Mouse (Mus musculus) forebrain, embryonic 15.5 days (tissue): ENCODE data around the gene Mon2. TPM values are rescaled to one million over a fixed set of nuclear protein-coding genes. Genes with fewer than 3 reads are reported as not detected.
A peak's percentile ranks its signal among the peaks of the same experiment; 100 is the strongest.

Experiments
- ATAC-seq: fragments of 200-750 bp; cut with Nextera tagmentation; replicated peaks from 2 replicates; pipeline ENCODE4 v1.8.0; 2017; ENCODE audit warnings: mild to moderate bottlenecking, moderate TSS enrichment, moderate library complexity
- H3K27ac ChIP-seq: fragments of 300-500 bp; sonication (generic); replicated peaks from 2 replicates; pipeline ENCODE4 v1.5.1; 2015; ENCODE audit warnings: mild to moderate bottlenecking, inconsistent platforms
- H3K27me3 ChIP-seq: fragments of 300-500 bp; sonication (generic); 2 replicates; pipeline ENCODE4 v1.6.1; 2015; ENCODE audit warnings: inconsistent platforms
- H3K36me3 ChIP-seq: fragments of 300-500 bp; sonication (generic); 2 replicates; pipeline ENCODE4 v1.6.1; 2015; ENCODE audit warnings: mild to moderate bottlenecking, inconsistent platforms
- H3K4me1 ChIP-seq: fragments of 300-500 bp; sonication (generic); 2 replicates; pipeline ENCODE4 v1.6.1; 2015; ENCODE audit warnings: inconsistent platforms
- H3K4me2 ChIP-seq: fragments of 300-500 bp; sonication (generic); replicated peaks from 2 replicates; pipeline ENCODE4 v1.6.1; 2015; ENCODE audit warnings: mild to moderate bottlenecking, inconsistent platforms
- H3K4me3 ChIP-seq: fragments of 300-500 bp; sonication (generic); 2 replicates; pipeline ENCODE4 v1.5.1; 2015; ENCODE audit warnings: mild to moderate bottlenecking, inconsistent platforms
- H3K9ac ChIP-seq: fragments of 300-500 bp; sonication (generic); replicated peaks from 2 replicates; pipeline ENCODE4 v1.6.1; 2015; ENCODE audit warnings: mild to moderate bottlenecking, inconsistent platforms
- H3K9me3 ChIP-seq: fragments of 300-500 bp; sonication (generic); 2 replicates; pipeline ENCODE4 v1.6.1; 2016; ENCODE audit warnings: inconsistent platforms
- WGBS: fragments of 180-500 bp; shearing (Covaris S2); methylation state at CpG from one replicate; pipeline ENCODE4 v1.1.7; 2015; ENCODE audit warnings: mixed read lengths; 5-methylcytosine and 5-hydroxymethylcytosine counted together
- polyA plus RNA-seq: library from polyadenylated mRNA; unstranded; fragments of >200 nt; fragmentation: Nextera tagmentation; extraction: Ambion mirVana; gene quantifications from 2 replicates; pipeline ENCODE4 v1.2.1, GENCODE M21; 2015

The Mon2 gene
- polyA plus RNA-seq, 1 experiment from 2014 or later, result 27.8 TPM

GRCm38 (mm10) chr10:123005237-123006185, 70.8 kb downstream of the Mon2 start:
- no peak overlapping the region for H3K27ac ChIP-seq
- no peak overlapping the region for H3K4me2 ChIP-seq
- 93% methylated on average over 20 of the region's 20 CpGs for WGBS
- peaks cover 38% of the 10 kb centered on the region for H3K36me3 ChIP-seq
- no peaks in the 10 kb centered on the region for H3K4me1 ChIP-seq
- H3K27me3 ChIP-seq, result no peaks in the 10 kb centered on the region
- no peaks in the 10 kb centered on the region for H3K9me3 ChIP-seq
- no peak overlapping the region for H3K4me3 ChIP-seq
- H3K9ac ChIP-seq, result no peak overlapping the region
- peak; percentile 71; the same call in 1 of the 2 replicates for ATAC-seq

GRCm38 (mm10) chr10:123004475-123005236, 71.6 kb downstream of the Mon2 start:
- H3K36me3 ChIP-seq, result peaks cover 37% of the 10 kb centered on the region
- 0 out of 2 replicates have a peak, but pooled peaks have one; percentile 48 for ATAC-seq

DNA sequence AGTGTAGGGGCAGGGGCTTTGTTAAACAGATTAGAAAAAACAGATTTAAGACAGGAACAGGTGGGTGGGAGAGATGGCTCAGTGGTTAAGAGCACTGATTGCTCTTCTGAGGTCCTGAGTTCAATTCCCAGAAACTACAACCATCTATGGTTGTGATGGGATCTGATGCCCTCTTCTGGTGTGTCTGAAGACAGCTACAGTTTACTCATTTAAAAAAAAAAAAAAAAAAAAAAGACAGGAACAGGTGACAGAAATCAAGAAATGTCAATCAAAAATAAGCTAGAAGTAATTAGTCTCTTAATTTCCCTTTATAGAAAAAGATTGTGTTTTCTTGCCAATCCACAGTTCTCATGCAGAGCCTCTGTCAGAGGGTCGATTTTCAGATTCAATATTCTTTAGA, 74.3 kb downstream of the Mon2 start:
- Histone ChIP-seq H3K4me1 (no peaks in the 10 kb centered on the region), H3K27me3 (no peaks in the 10 kb centered on the region), H3K36me3 (peaks cover 43% of the 10 kb centered on the region), H3K9me3 (no peaks in the 10 kb centered on the region), H3K4me2 (no peak overlapping the region), H3K4me3 (no peak overlapping the region), H3K9ac (no peak overlapping the region), H3K27ac (no peak overlapping the region)
- ATAC-seq, result no peak
- 89% methylated on average over 1 of the region's 1 CpGs for WGBS

More at GRCm38 (mm10) chr10:123004475-123005236, 71.6 kb downstream of the Mon2 start:
- Histone ChIP-seq H3K27ac (no peak overlapping the region), H3K27me3 (no peaks in the 10 kb centered on the region), H3K9ac (no peak overlapping the region), H3K4me3 (no peak overlapping the region), H3K4me2 (no peak overlapping the region), H3K4me1 (no peaks in the 10 kb centered on the region), H3K9me3 (no peaks in the 10 kb centered on the region)
- 82% methylated on average over 15 of the region's 15 CpGs for WGBS

DNA sequence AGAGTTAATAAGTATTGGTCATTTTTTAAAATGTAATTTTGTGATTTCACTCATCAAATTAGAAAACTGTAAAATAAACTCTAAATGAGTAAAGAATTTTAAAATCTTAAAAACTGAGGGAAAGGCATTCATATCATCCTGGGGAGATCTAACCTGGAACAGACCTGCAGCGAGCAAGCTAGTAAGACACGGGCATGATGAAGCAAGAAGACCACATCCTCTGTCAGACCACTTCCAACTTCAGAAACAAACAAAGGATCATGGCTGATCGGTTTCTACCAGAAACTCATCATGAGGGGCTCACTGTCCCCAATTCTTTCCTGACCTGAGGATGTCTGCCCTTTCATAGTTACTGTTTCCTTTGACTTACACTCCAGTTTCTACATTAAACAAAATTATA, 74.9 kb downstream of the Mon2 start:
- Histone ChIP-seq H3K9me3 (no peaks in the 10 kb centered on the region), H3K4me2 (no peak overlapping the region), H3K4me3 (no peak overlapping the region), H3K4me1 (no peaks in the 10 kb centered on the region), H3K27me3 (no peaks in the 10 kb centered on the region), H3K36me3 (peaks cover 44% of the 10 kb centered on the region), H3K9ac (no peak overlapping the region), H3K27ac (no peak overlapping the region)
- WGBS, result 95% methylated on average over 3 of the region's 3 CpGs
- ATAC-seq, result no peak

GRCm38 (mm10) chr10:122999356-122999755, 76.9 kb downstream of the Mon2 start:
- Histone ChIP-seq H3K9me3 (no peaks in the 10 kb centered on the region), H3K36me3 (peaks cover 61% of the 10 kb centered on the region), H3K27me3 (no peaks in the 10 kb centered on the region), H3K27ac (no peak overlapping the region), H3K4me1 (no peaks in the 10 kb centered on the region), H3K4me2 (no peak overlapping the region), H3K9ac (no peak overlapping the region), H3K4me3 (no peak overlapping the region)
- no peak for ATAC-seq
- 75% methylated on average over 6 of the region's 6 CpGs for WGBS

DNA sequence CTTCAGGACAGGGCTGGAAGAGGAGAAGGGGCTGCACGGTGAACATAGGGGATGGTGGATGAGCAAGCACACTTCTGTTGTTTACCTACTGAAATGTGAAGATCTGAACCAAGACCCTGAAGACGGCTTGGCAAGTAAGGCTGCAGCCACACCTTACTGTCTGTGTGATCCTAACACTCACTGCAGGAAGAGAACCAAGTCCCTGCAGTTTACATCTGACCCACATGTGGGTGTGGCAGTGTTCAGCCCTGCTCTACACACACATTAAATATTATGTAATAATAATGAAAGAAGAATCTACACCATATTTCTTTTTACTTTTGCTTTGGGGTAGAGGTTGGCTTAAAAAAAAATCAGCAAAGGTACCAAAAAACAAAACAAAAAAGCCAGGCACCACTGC, 78.5 kb downstream of the Mon2 start:
- 100% methylated on average over 2 of the region's 2 CpGs for WGBS
- H3K9ac ChIP-seq, result no peak overlapping the region
- H3K27me3 ChIP-seq, result no peaks in the 10 kb centered on the region
- no peak overlapping the region for H3K4me3 ChIP-seq
- no peak overlapping the region for H3K27ac ChIP-seq
- no peak overlapping the region for H3K4me2 ChIP-seq
- peaks cover 57% of the 10 kb centered on the region for H3K36me3 ChIP-seq
- no peaks in the 10 kb centered on the region for H3K4me1 ChIP-seq
- ATAC-seq, result no peak
- no peaks in the 10 kb centered on the region for H3K9me3 ChIP-seq

- H3K4me2 ChIP-seq, result no peak overlapping the region
- no peaks in the 10 kb centered on the region for H3K27me3 ChIP-seq
- H3K9ac ChIP-seq, result no peak overlapping the region
- no peak overlapping the region for H3K27ac ChIP-seq
- H3K9me3 ChIP-seq, result no peaks in the 10 kb centered on the region
- H3K36me3 ChIP-seq, result peaks cover 52% of the 10 kb centered on the region
- no peak overlapping the region for H3K4me3 ChIP-seq
- ATAC-seq, result no peak
- peaks cover 10% of the 10 kb centered on the region for H3K4me1 ChIP-seq
- WGBS, result 67% methylated on average over 17 of the region's 17 CpGs
Observed at GRCm38 (mm10) chr10:122994402-122995107, 81.8 kb downstream of the Mon2 start.

- no peak overlapping the region for H3K4me3 ChIP-seq
- peaks cover 25% of the 10 kb centered on the region for H3K36me3 ChIP-seq
- 84% methylated on average over 9 of the region's 9 CpGs for WGBS
- peaks cover 25% of the 10 kb centered on the region for H3K4me1 ChIP-seq
- ATAC-seq, result no peak
- H3K27me3 ChIP-seq, result no peaks in the 10 kb centered on the region
- H3K4me2 ChIP-seq, result no peak overlapping the region
- peak overlapping the region; percentile 59 for H3K27ac ChIP-seq
- no peak overlapping the region for H3K9ac ChIP-seq
- no peaks in the 10 kb centered on the region for H3K9me3 ChIP-seq
Observed at GRCm38 (mm10) chr10:122991648-122992047, 84.7 kb downstream of the Mon2 start.

DNA sequence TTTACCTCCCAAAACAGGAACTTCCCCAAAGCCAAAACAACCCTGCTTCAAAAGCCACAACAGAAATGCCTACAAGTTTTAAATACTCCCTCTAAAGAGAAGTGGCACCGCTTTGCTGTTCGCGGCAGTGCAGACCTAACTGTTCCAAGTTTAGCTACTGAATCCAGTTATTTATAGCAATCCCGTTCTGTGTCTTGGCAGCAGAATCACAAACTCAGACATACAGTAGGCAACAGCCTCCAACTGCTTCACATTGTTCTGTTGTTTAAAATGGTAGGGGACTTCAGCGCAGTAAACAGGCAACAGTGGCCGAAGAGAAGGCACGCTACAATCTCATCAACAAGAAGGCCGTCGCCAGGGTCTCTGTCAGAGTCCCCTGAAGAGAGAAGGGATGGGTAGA, 85.3 kb downstream of the Mon2 start:
- WGBS, result 77% methylated on average over 9 of the region's 9 CpGs
- H3K27ac ChIP-seq, result peak overlapping the region; percentile 59

DNA sequence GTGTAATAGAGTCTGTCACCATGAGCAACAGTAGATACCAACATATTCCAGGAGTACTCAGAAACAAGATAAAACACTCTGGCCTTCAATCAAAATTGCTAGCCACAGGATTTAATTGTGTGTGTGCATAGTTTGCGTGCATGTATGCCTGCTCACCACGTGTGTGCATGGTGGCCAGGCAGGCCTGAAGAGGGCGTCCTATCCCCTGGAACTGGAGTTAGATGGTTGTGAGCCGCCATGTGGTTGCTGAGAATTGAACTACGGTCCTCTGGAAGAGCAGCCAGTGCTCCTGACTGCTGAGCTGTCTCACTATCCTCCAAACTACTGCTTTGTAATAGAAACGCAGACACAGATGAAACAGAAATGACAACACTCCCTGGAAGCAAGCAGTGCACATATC, 85.7 kb downstream of the Mon2 start:
- peaks cover 27% of the 10 kb centered on the region for H3K4me1 ChIP-seq

More for the DNA sequence above, 85.3 kb downstream of the Mon2 start:
- H3K27me3 ChIP-seq, result no peaks in the 10 kb centered on the region
- no peak overlapping the region for H3K4me2 ChIP-seq
- H3K36me3 ChIP-seq, result peaks cover 21% of the 10 kb centered on the region
- ATAC-seq, result no peak; the same call in 1 of the 2 replicates
- H3K4me1 ChIP-seq, result peaks cover 27% of the 10 kb centered on the region
- no peak overlapping the region for H3K9ac ChIP-seq
- H3K4me3 ChIP-seq, result no peak overlapping the region
- no peaks in the 10 kb centered on the region for H3K9me3 ChIP-seq

DNA sequence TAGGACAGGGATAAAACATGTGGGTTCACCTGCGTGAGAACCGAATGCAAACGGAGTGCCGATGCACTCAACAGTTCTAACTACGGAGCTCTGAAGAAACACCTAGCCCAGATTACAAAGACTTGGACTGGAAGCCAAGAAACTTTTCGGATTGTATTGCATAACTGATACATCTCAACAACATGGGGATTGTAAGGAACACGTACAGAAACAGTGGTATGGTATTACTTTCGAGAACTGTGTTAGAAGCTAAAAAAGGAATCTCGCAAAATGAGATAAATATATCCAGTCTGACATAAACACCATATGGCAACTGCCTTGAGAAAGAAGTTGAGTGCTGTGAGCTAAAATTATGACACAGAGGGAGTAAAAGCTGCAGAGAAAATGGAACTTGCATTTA, 86.4 kb downstream of the Mon2 start:
- Histone ChIP-seq H3K4me2 (no peak overlapping the region), H3K9me3 (no peaks in the 10 kb centered on the region)
- WGBS, result 89% methylated on average over 9 of the region's 9 CpGs

More for the DNA sequence above, 85.7 kb downstream of the Mon2 start:
- H3K4me2 ChIP-seq, result no peak overlapping the region
- H3K27ac ChIP-seq, result peak overlapping the region; percentile 59
- no peak overlapping the region for H3K9ac ChIP-seq
- H3K36me3 ChIP-seq, result peaks cover 18% of the 10 kb centered on the region
- no peaks in the 10 kb centered on the region for H3K27me3 ChIP-seq
- 91% methylated on average over 6 of the region's 6 CpGs for WGBS
- H3K9me3 ChIP-seq, result no peaks in the 10 kb centered on the region
- ATAC-seq, result no peak
- H3K4me3 ChIP-seq, result no peak overlapping the region

More for the DNA sequence above, 86.4 kb downstream of the Mon2 start:
- Histone ChIP-seq H3K27ac (peak overlapping the region; percentile 59; the same call in 1 of the 2 replicates), H3K27me3 (no peaks in the 10 kb centered on the region), H3K9ac (no peak overlapping the region), H3K4me3 (no peak overlapping the region), H3K4me1 (peaks cover 27% of the 10 kb centered on the region), H3K36me3 (peaks cover 12% of the 10 kb centered on the region; the same call in 1 of the 2 replicates)
- no peak for ATAC-seq
